In genomic region chr3:107850418-107851031, GRCm38 (mm10) we compare ENCODE assay signal across 8 mouse cellular contexts. TPM values are rescaled to one million over a fixed set of nuclear protein-coding genes. Genes with fewer than 3 reads are reported as not detected.
A peak's percentile ranks its signal among the peaks of the same experiment; 100 is the strongest.
DNase-seq lines count a peak whose midpoint lies in the region; ATAC-seq and TF ChIP-seq lines count a peak whose summit lies in the region.

No protein-coding gene starts in this region.

- H3K4me2 ChIP-seq in hindbrain, embryonic 15.5 days: peak overlapping the region; percentile 31
- H3K4me2 ChIP-seq in liver, embryonic 11.5 days: no peak overlapping the region

- no peak for TF ChIP-seq POLR2A in brain, embryonic 14.5 days (IDR thresholded peaks at IDR 0.05; ENCODE audit: borderline replicate concordance, extremely low read depth, insufficient read depth, insufficient read length, poor library complexity, severe bottlenecking)

- no peaks in the 10 kb centered on the region for H3K36me3 ChIP-seq in hindbrain, embryonic 15.5 days
- no peaks in the 10 kb centered on the region for H3K36me3 ChIP-seq in liver, embryonic 11.5 days (ENCODE audit: control insufficient read depth, insufficient read depth, low read length)

- DNase-seq in Muller cell, postnatal 12 days (ENCODE audit: inconsistent ontology term): peak; percentile 92
- peak; percentile 78 for DNase-seq in brain, embryonic 14.5 days (ENCODE audit: low read depth)
- DNase-seq in gastrocnemius, adult 8-10 months (ENCODE audit: low spot score in 2 of 2): peak; percentile 67 to 71
- peak; percentile 52 for DNase-seq in liver, embryonic 11.5 days (ENCODE audit: low spot score)
- peak; percentile 72 for DNase-seq in ovary, adult 18-20 months (ENCODE audit: low spot score)
- DNase-seq in layer of hippocampus, adult 18-20 months (ENCODE audit: low spot score in 2 of 2): no peak
- no peak for DNase-seq in c-Kit-positive CD71-positive TER-119-positive erythroid progenitor cells, embryonic 14.5 days (ENCODE audit: low spot score)

- H3K4me1 ChIP-seq in hindbrain, embryonic 15.5 days (replicated peaks): peaks cover 26% of the 10 kb centered on the region
- peaks cover 19% of the 10 kb centered on the region; the same call in 1 of the 2 replicates for H3K4me1 ChIP-seq in liver, embryonic 11.5 days (replicated peaks; ENCODE audit: control insufficient read depth, insufficient read depth, low read length)

- no peak for TF ChIP-seq CTCF in brain, embryonic 14.5 days (IDR thresholded peaks at IDR 0.05; ENCODE audit: borderline replicate concordance, extremely low read depth, insufficient read depth, insufficient read length)

- H3K9ac ChIP-seq in hindbrain, embryonic 15.5 days: no peak overlapping the region
- no peak overlapping the region for H3K9ac ChIP-seq in liver, embryonic 11.5 days (ENCODE audit: low read depth, low read length)

- no peaks in the 10 kb centered on the region for H3K27me3 ChIP-seq in hindbrain, embryonic 15.5 days
- no peaks in the 10 kb centered on the region; the same call in 1 of the 2 replicates for H3K27me3 ChIP-seq in liver, embryonic 11.5 days (replicated peaks; ENCODE audit: control insufficient read depth, insufficient read depth, low read length)

- no peaks in the 10 kb centered on the region for H3K9me3 ChIP-seq in hindbrain, embryonic 15.5 days
- H3K9me3 ChIP-seq in liver, embryonic 11.5 days (ENCODE audit: control insufficient read depth, low read length): no peaks in the 10 kb centered on the region

- peak overlapping the region; percentile 29; the same call in 1 of the 2 replicates for H3K27ac ChIP-seq in hindbrain, embryonic 15.5 days (replicated peaks)
- H3K27ac ChIP-seq in liver, embryonic 11.5 days (ENCODE audit: low read depth, low read length): peak overlapping the region; percentile 32; the same call in 1 of the 2 replicates

- 15% methylated on average over 12 of the region's 12 CpGs for WGBS in hindbrain, embryonic 15.5 days
- 35% methylated on average over 12 of the region's 12 CpGs for WGBS in liver, embryonic 11.5 days

- no peak overlapping the region; the same call in 1 of the 2 replicates for H3K4me3 ChIP-seq in hindbrain, embryonic 15.5 days
- no peak overlapping the region for H3K4me3 ChIP-seq in liver, embryonic 11.5 days (ENCODE audit: low read depth, low read length)

- ATAC-seq in hindbrain, embryonic 15.5 days (ENCODE audit: low FRiP score, low read depth): peak; percentile 64
- no peak for ATAC-seq in liver, embryonic 11.5 days (replicated peaks; ENCODE audit: low FRiP score)

RNA-seq across cellular contexts. Expression of gene Eps8l3, which starts 26.5 kb away (rescaled TPM):
- polyA plus RNA-seq in brain, embryonic 14.5 days (2012; rRNA removed): not detected in 2 replicates
- total RNA-seq in gastrocnemius, adult 8-10 months (2022): not detected
- polyA plus RNA-seq in hindbrain, embryonic 15.5 days (2015; fragmentation: Nextera tagmentation; extraction: Ambion mirVana): 0.13 TPM in 1 of 2 replicates, not detected in the other
- not detected in 2 replicates for polyA plus RNA-seq in liver, embryonic 11.5 days (2014; fragmentation: Nextera tagmentation; extraction: Ambion mirVana)
- not detected for total RNA-seq in layer of hippocampus, adult 18-20 months (2021)

RNA-seq across cellular contexts. Expression of gene Gstm5, which starts 45.1 kb away (rescaled TPM):
- 145 and 147 TPM in 2 replicates for polyA plus RNA-seq in brain, embryonic 14.5 days (2012; rRNA removed)
- total RNA-seq in gastrocnemius, adult 8-10 months (2022): 10 to 100 TPM; 86.8 to 93.3 (median 88.1) TPM
- 248 and 252 TPM in 2 replicates for polyA plus RNA-seq in hindbrain, embryonic 15.5 days (2015; fragmentation: Nextera tagmentation; extraction: Ambion mirVana)
- polyA plus RNA-seq in liver, embryonic 11.5 days (2014; fragmentation: Nextera tagmentation; extraction: Ambion mirVana): 154 and 167 TPM in 2 replicates
- 100 to 1,000 TPM; 286 to 295 TPM for total RNA-seq in layer of hippocampus, adult 18-20 months (2021)

Comparison
In these comparisons a context has a peak if more than half of its experiments do, and no peak if none do; other contexts are left out.
1. DNase-seq: peak in Muller cell, postnatal 12 days (single experiment), brain, embryonic 14.5 days (single experiment), gastrocnemius, adult 8-10 months (2 of 2), liver, embryonic 11.5 days (single experiment) and ovary, adult 18-20 months (single experiment); none in layer of hippocampus, adult 18-20 months (0 of 2) and c-Kit-positive CD71-positive TER-119-positive erythroid progenitor cells, embryonic 14.5 days (single experiment).